Mouse (Mus musculus) lung, postnatal 0 days (tissue): ENCODE data around the gene Pln.

Experiments used
- CTCF ChIP-seq: IDR thresholded peaks from 2 replicates; pipeline ENCODE4 v1.5.1; 2016; ENCODE audit warnings: antibody characterized with exemption, mild to moderate bottlenecking
- EP300 ChIP-seq: IDR thresholded peaks from 2 replicates; pipeline ENCODE4 v1.6.1; 2016; ENCODE audit warnings: antibody characterized with exemption, mild to moderate bottlenecking, control low read depth

- TF ChIP-seq CTCF (no peak), EP300 (no peak)
Measured at GRCm38 (mm10) chr10:53343384-53343783, 5.9 kb downstream of the Pln start.
